Mouse (Mus musculus): ENCODE measurements around the gene Pou3f3.

Gene Pou3f3

DNA sequence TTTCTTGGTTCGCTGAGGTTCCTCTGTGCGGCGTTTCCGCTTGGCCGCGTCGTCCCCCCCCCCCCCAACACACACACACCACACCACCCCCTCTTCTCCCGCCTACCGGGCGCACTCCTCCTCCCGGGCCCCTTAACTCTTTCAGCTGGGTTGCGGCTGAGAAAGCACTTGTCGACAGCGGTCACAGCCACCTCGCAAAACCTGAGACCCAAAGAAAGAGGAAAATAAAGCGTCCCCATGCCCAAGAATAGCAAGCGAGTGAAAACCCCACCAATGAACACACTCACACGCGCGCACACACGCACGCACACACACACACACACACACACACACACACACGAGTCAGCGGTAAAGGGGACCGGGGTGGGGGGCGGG is 1.3 kb upstream of the Pou3f3 start:
- DNase-seq (ENCODE audit: low spot score in 2 of 2), result peak; percentile 84 to 88

DNA sequence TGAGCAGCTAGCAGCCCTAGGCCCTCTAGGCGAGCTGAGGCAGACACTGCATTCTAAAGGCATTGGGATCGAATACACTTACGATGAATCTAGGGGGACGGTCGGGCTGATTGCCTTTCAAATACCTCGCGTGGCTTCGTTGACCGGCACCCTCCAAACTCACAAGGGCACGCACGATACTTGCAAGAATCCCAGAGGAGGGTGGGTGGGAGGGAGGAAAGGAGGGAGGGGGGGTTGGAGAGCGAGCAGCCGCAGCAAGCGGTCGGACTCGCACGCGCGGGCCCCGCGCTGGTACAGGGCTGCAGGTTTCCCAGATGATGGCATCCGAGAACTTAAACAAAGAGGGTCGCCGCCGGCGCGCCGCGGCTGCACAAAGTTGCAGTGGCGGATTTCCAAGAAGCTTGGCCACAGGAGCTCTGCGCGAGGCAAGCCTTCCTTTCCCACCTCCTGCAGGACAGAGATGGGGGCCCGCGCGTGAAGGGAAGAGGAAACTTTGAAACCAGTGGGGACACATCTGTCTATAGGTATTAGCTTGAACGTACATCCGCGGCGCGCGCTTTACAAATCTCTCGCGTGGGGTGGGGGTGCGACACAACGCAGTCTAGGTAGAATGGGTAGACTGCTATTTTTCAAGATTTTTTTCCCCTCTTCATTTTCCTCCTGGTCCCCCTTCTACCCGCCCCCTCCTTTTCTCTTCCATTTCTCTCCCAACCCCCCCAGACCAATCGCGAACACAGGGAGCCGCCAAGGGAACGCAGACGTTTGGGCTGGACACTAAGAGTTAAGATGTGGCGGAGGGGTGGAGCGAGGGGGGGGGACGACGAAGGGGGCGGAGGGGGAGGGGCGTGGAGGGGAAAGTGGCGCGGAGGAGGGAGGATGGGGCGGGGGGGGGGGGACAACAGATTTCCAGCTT is 647 bp upstream of the Pou3f3 start:
- peak; percentile 81 to 84 for DNase-seq (ENCODE audit: low spot score in 2 of 2)

DNA sequence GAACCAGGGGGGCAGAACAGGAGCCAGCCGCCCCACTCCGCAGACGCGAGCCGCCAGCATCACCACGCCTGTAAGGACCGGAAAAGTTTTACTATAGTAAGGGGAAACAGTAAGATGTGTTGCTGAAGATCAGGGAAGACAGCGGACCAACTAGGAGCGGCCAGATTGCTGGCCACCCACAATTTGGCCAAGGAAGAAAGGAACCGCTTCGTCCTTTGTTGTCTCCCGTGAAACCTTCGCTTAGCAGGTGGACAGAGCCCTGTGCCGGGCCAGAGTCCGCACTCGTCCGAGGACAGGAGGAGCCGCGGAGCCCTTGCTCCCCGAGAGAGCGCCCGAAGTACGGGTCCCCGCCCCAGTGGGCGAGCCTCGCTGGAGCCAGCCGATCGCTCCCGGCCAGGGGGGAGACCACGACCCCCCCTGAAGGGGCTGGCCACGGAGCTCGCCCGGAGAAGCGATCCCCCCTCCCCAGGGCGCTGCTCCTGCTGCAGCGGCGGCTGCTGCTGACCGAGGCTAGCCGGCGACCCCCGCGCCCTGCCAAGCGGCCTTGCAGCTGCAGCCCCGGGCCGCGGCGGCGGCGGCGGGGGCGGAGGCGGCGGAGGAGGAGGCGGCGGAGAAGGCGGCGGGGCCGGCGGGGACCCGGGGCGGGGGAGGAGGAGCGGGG is 933 bp downstream of the Pou3f3 start:
- DNase-seq (ENCODE audit: low spot score in 2 of 2), result peak; percentile 61 to 64

DNA sequence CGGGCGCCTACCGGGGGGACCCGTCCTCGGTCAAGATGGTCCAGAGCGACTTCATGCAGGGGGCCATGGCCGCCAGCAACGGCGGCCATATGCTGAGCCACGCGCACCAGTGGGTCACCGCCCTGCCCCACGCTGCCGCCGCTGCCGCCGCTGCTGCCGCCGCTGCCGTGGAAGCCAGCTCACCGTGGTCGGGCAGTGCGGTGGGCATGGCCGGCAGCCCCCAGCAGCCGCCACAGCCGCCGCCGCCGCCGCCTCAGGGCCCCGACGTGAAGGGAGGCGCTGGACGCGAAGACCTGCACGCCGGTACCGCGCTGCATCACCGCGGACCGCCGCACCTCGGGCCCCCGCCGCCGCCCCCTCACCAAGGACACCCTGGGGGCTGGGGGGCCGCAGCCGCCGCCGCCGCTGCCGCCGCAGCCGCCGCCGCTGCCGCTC is 1.8 kb downstream of the Pou3f3 start:
- DNase-seq (ENCODE audit: low spot score in 2 of 2), result peak in 1 of 2 experiments; percentile 52

DNA sequence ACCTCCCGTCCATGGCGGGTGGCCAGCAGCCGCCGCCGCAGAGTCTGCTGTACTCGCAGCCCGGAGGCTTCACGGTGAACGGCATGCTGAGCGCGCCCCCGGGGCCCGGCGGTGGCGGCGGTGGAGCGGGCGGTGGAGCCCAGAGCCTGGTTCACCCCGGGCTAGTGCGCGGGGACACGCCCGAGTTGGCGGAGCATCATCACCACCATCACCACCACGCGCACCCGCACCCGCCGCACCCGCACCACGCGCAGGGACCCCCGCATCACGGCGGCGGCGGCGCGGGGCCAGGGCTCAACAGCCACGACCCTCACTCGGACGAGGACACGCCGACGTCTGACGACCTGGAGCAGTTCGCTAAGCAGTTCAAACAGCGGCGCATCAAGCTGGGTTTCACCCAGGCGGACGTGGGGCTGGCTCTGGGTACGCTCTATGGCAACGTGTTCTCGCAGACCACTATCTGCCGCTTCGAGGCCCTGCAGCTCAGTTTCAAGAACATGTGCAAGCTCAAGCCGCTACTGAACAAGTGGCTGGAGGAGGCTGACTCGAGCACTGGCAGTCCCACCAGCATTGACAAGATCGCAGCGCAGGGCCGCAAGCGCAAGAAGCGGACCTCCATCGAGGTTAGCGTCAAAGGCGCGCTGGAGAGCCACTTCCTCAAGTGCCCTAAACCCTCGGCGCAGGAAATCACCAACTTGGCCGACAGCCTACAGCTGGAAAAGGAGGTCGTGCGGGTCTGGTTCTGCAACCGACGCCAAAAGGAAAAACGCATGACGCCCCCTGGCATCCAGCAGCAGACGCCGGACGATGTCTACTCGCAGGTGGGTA is 2.4 kb downstream of the Pou3f3 start:
- DNase-seq (ENCODE audit: low spot score in 2 of 2), result peak; percentile 64 to 69

DNA sequence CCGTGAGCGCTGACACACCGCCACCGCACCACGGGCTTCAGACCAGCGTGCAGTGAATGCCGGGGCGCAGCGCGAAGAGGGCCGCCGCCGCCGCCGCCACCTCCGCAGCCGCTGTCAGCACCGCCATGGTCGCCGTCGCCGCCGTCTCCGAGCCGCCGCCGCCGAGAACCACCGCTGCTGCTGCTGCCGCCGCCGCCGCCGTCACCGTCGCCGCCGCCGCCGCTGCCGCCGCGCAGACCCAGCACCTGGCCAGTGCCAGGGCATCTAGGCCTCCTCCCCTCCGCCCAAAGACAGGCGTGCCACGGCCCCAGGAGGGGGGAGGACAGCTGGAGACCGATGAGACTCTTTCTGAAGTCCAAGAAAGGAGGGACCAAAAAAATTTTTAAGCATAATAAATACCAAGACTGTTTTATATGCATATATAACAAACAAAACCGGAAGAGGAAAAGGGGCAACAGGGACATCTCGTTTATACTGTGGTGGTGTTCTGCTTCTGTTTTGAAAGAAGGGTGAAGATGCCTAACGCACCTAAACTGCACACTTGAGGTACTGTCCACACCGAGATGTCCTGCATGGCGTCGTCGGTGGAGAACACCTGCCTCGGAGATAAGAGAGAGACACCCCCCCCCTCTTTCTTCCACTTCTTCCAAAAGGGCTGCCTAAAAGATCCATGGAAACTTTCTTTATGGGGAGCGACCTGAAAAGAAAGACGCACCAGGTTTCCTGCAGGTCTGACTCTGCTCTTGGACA is 3.2 kb downstream of the Pou3f3 start:
- peak in 1 of 2 experiments; percentile 25 for DNase-seq (ENCODE audit: low spot score in 2 of 2)

DNA sequence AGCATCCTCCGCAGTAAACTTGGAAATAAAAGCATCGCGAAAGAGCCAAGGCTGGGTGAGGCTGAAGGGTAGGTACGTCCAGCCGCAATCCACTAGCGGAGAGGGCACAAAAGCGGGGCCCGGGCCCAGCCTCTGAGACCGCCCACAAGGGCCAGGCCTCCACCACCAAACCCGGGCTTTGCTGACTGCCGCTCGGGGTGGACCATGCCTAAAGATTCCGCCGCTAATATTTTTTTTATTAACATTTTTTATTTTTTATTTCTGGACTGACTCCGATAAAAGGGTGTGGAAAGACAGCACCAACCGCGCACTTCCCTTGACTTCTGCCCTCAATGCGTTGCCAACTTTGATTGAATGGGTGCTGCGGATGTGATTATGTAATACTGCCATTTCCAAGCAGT is 3.9 kb downstream of the Pou3f3 start:
- peak in 1 of 2 experiments; percentile 36 for DNase-seq (ENCODE audit: low spot score in 2 of 2)

DNA sequence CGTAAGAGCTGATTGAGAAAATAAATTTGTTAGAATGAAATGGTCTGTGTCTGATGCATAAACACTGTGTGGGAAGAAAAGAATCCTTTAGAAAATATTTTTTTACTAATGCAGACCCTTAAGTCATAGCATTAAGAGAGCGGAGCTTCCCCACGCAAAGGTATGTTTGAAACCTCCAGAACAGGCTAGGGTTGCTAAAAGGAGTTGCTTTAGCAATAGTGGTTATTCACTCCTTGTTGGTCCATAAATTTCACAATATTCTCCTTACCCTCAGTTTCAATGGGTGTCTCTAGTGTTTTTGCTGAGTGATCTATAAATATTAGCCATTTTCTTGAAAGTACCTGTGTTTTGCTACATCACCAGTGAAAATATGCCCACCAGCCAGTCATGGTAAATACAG is 4.6 kb downstream of the Pou3f3 start:
- DNase-seq (ENCODE audit: low spot score in 2 of 2), result no peak

DNA sequence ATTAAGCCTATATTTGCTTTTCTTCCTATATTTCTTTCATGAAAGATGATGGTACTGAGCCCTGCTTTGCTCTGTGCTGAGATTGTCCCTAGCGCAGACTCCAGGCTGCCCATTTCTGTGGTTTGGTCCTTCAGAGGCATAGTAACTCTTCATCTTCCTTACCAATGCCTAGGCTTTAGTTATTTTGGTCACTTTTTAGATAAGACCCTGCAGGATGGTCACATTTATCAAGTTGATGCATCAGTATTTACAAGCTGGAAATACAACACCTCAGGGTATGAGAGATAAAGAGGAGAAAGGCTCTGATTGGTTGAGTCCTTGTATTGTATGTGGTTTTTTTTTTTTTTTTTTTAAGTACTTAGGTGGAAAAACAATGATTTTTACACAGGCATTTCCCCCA is 5.2 kb downstream of the Pou3f3 start:
- no peak for DNase-seq (ENCODE audit: low spot score in 2 of 2)

DNA sequence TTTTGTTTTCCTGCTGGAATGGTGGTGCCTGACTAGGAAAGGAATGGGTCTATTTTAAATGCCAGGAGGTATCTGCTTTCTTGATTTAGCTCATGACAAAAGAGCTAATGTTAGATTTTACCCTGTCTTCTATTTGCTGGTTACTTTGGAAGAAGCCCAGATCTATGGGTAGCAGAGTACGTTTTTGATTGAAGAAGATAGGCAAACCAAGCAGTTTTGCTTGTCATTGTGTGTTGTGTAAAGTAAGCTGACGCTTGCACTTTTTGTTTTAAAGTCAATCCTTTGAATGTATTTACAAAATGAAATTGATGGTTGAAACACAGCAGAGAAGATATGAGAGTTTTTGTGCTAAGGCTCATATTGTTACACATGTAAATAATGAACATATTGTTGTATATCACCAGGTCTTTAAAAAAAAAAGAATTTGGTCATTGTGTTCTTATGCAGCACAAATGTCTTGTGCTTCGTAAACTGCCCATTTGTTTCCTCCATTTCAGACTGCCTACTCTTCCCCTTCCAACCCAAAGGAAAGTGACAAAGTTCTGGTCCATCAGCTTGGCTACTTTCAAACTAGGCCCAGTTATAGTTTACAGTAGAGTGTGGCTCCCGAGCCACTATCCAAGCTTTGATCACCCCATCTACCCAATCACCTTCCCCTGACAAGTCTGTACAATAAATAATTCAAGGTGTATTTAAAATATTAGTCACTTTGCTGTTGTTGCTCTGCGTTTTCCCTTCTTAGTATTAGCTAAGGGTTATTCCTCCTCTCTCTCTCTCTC is 6.5 kb downstream of the Pou3f3 start:
- DNase-seq (ENCODE audit: low spot score in 2 of 2), result no peak

DNA sequence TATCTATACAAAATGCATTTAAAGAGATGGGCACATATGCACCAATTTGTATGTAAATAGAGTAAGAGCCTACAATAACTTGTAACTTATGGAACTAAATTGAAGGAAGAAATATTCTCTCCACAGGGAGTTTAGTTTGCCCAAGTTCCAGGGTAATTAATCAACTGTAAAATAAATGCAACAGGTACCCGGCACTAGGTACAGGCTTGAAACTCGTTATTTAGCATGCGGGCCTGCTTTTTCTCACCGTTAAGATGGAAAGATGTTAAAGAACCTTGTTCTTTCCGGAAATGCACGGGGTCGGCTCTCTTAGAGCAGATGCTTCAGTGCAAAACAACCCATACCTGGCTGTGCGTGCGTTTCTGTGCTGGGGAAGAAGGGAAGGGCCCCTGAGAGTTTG is 7.4 kb downstream of the Pou3f3 start:
- no peak for DNase-seq (ENCODE audit: low spot score in 2 of 2)

DNA sequence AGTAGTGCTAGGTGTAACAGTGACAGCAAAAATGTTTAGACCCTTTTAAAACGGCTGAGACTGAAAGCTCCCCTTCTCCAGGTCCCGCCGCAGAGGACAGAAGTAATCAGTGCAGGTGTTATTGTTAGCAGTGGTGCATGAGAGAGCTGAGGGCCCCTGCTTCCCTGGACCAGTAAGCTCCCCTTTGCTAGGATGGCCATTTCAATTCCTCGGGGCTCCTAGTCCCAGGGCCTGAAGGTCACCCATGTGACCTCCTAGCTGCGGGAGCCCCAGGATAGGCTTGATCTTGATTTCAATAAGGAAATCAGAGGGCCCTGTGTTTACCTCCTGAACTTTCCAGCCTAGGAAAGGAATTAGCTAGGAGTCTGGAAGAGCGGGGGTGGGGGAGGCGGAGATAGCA is 7.9 kb downstream of the Pou3f3 start:
- no peak for DNase-seq (ENCODE audit: low spot score in 2 of 2)

DNA sequence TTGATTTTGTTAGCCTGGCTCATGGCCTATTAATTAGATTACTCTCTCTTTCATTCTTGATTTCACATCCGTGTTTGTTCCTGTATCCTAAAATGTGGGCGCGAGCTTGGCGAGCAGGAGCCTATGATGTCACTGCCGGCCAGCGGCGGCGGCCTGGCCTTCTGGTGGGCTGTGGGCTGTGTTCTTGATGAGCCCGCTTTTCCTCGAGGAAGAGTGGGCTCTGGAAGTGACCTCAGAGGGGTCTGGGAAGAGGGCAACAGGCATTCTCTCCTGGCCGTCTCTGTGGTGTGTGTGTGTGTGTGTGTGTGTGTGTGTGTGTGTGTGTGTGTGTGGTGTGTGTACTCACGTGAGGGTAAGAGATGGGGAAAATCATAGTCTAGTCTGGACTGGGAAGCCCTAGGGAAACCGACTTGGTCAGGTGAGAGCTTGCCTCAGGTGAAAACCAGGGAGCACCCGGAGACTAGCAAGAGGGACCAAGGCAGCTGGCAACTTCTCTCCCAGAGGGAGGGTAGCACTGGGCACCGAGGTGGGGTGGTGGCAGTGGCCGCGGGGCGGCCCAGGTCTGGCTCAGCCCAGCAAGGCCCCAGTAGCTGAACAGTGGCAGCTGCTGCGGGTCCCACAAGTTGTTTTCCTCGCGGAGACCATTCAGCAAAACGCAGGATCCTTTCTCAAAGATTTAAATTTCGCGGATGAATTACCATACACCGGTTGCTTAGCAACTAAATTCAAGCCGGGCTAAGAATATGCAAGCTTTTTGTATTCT is 8.5 kb downstream of the Pou3f3 start:
- DNase-seq (ENCODE audit: low spot score in 2 of 2), result peak; percentile 66 to 75

DNA sequence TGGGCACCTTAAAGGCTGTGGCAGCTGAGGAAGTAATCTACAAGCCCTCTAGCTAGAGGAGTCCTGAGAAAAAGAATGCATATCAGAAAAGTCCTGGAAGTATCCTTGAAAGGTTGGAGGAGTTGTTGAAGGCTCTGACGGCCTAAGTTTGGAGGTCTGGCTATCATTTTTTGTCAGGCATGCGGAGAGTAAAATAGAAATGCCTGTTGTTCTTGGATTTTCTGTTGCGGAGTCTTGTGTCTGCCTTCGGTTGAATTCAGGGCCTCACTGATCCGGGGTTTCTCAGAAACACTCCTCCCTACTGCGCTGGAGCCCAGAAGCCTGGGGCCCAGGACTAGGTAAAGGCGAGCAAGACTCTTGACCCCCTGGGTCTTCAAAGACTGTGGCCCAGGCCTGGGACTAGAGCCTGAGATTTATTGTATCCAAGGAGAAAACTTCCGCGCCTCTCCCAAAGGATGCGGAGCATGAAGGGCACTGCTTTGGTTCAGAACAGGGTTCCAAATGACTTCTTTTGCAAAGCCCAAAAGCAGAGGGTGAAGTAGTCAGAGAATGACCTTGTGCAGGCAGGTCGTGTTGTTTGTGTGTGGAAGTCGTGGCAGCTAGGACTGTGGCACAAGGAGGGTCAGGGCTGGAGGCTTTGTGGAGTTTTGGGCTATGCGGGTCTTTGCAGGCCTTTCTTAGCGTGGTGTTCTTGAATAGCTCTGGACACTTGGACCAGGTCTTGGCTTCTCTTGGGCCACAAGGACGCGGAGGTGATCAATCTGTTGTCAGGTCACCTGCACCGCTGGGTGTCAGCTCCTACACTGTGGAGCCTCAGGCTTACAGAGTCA is 9.6 kb downstream of the Pou3f3 start:
- DNase-seq (ENCODE audit: low spot score in 2 of 2), result no peak

DNA sequence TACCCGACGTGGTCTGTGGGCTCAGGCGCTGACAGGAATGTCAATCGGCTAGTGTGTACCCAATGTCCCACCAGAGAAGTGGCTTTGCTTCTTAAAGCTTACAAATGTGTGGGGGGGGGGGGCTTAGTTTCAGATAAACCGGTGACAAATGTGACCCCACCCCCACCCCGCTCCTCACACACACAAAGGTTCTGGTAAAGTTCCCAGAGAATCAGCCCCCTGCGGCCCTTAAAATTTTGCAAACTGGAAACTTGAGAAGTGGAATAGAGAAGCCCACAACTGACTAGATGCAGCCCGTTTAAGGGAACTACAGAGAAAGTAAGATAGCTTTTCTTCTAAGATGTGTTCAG is 10.2 kb downstream of the Pou3f3 start:
- DNase-seq (ENCODE audit: low spot score in 2 of 2), result no peak

DNA sequence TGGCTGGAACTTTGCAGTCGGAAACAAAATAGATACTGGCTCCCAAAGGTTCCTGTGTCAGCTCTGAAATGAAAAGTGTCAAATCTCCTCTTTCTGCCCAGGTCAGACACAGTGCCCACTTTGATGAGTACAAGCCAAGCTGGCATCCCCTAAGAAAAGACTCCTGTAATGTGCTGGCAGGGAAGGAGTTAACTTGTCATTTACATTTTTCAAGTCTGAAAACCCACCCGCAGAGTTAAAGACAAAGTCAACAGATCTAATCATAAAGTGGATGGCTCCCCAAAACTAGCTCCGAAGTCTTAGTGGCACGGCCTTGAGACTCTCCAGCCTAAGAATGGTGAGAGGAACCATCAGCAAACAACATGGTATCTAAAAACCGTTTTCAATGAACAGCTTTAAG is 11.6 kb downstream of the Pou3f3 start:
- DNase-seq (ENCODE audit: low spot score in 2 of 2), result no peak

DNA sequence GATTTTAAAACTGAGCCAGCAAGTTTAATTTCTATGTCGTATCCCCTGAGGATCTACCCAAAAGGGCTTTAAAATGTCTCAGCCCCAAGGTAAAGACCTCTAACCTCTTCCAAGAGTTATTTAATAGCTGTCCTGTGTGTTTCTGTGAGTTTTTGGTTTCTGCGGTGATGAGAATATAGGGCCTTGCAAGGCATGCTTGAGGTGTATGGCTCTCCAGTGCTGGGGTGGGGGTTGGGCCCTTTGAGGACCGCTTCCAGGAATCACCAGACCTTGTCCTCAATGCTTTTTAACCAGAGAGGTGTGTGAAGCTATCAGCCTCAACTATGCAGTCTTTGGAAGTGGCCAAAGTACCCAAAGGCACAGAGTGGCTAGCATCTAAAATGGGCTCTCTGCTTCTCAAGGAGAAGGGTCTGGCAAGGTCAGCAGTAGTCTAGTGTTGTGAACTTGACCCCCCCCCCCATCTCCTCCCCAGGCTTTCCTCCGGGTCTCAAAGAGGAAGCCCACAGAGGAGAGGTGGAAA is 12.1 kb downstream of the Pou3f3 start:
- no peak for DNase-seq (ENCODE audit: low spot score in 2 of 2)

DNA sequence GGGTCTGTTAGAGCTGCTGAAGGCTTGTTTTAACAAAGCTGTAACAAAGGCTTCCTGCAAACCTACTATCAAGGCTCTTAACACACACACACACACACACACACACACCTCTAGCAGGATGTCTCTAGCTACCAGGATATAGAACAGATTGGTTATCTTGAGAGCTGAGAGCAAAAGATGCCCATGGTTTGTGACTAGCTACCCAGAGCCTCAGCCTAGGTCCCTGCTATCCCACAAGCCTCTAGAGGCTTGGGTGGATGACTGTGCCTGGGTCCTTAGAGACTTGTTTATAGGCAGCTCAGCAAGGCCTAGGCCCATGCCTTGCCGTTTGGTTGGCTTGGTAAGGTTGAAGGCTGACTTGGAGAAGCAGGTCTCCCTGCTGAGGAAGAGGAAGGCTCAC is 13.5 kb downstream of the Pou3f3 start:
- DNase-seq (ENCODE audit: low spot score in 2 of 2), result no peak
